Mouse (Mus musculus): ENCODE data around the gene Prpsap1.

GRCm38 (mm10) chr11:116522046-116522445, 28.0 kb upstream of the Prpsap1 start:
- TF ChIP-seq CTCF (IDR thresholded peaks at IDR 0.05; ENCODE audit: borderline replicate concordance, insufficient read depth, low read length) = no peak
- TF ChIP-seq POLR2A (IDR thresholded peaks at IDR 0.05; ENCODE audit: low read depth, low read length) = no peak

All from embryonic fibroblast, embryonic 13.5 days (primary cell).